Mouse (Mus musculus): ENCODE measurements around the gene Rbfox1.

GRCm38 (mm10) chr16:6502219-6502618, 617.1 kb downstream of the Rbfox1 start:
- TF ChIP-seq GATA1 (IDR thresholded peaks at IDR 0.05; ENCODE audit: borderline replicate concordance, low read length) (no peak), POLR2AphosphoS5 (IDR thresholded peaks at IDR 0.05; ENCODE audit: insufficient replicate concordance, low read depth, low read length) (no peak), CTCF (IDR thresholded peaks at IDR 0.05; ENCODE audit: low read depth, low read length) (no peak)
